Mouse (Mus musculus): Measurements from ENCODE around the gene Sdr42e1.

DNA sequence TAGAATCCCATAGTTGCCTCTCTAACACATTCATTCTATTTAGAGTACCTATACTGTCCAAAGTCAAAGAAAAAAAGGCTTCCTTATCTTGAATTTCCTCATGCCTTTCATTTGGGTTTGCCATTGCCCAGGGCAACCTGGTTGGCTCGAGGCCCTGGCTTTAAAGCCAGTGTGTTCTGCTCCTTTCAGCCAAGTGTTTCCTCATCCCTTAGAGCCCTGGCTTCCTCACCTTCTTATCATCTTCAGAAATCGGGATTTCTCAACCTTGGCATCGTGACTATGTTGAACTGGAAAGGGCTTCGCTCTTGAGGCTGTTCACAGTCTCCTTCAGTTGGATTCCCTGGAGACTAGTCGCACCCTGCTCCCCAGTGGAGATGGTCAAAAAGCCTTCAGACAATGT, 41.1 kb upstream of the Sdr42e1 start:
- TF ChIP-seq CTCF (IDR thresholded peaks at IDR 0.05; ENCODE audit: extremely low read depth, insufficient read length, insufficient replicate concordance, low read depth, low read length) (no peak), POLR2A (IDR thresholded peaks at IDR 0.05; ENCODE audit: low read depth, low read length) (no peak)
